Comparison of ENCODE assay signal across 9 mouse cellular contexts in genomic region chr4:120887381-120888112, GRCm38 (mm10). TPM values are rescaled to one million over a fixed set of nuclear protein-coding genes. Genes with fewer than 3 reads are reported as not detected.
DNase-seq lines count a peak whose midpoint lies in the region; ATAC-seq lines count a peak whose summit lies in the region.
"Had no signal": no experiment of that assay in that cellular context is flagged by ENCODE, and none has a peak within 500 bp of the region (broad histone marks: within the 10 kb centered on the region; RNA-seq: fewer than 3 reads in every experiment).

No protein-coding gene starts in this region.

- ATAC-seq in cerebellum, adult (ENCODE audit: insufficient number of reproducible peaks, low FRiP score, low TSS enrichment) = no peak
- peak; percentile 34; the same call in 1 of the 2 replicates for ATAC-seq in liver, embryonic 11.5 days (replicated peaks; ENCODE audit: low FRiP score)

- H3K9ac ChIP-seq in liver, embryonic 11.5 days (ENCODE audit: low read depth, low read length) = no peak overlapping the region
- H3K9ac ChIP-seq: neural tube, embryonic 13.5 days had no signal

- no peak overlapping the region for H3K27ac ChIP-seq in liver, embryonic 11.5 days (ENCODE audit: low read depth, low read length)
- H3K27ac ChIP-seq: neural tube, embryonic 13.5 days had no signal

- no peaks in the 10 kb centered on the region for H3K27me3 ChIP-seq in liver, embryonic 11.5 days (replicated peaks; ENCODE audit: control insufficient read depth, insufficient read depth, low read length)
- H3K27me3 ChIP-seq: neural tube, embryonic 13.5 days had no signal

- WGBS in liver, embryonic 11.5 days = 31% methylated on average over 8 of the region's 8 CpGs

- no peaks in the 10 kb centered on the region for H3K9me3 ChIP-seq in liver, embryonic 11.5 days (ENCODE audit: control insufficient read depth, low read length)
- H3K9me3 ChIP-seq: neural tube, embryonic 13.5 days had no signal

- H3K4me3 ChIP-seq in liver, embryonic 11.5 days (ENCODE audit: low read depth, low read length) = no peak overlapping the region
- H3K4me3 ChIP-seq: neural tube, embryonic 13.5 days had no signal

- peak; percentile 71 for DNase-seq in cerebellum, adult 11 months
- peak; percentile 76 to 77 for DNase-seq in right cerebral cortex, adult 2 months (ENCODE audit: low spot score in 2 of 2)
- no peak for DNase-seq in right cerebral cortex, postnatal 14 days
- DNase-seq in cerebellum, postnatal 14 days = peak; percentile 81 to 84
- DNase-seq in heart, postnatal 4 days = peak; percentile 59
- DNase-seq in liver, embryonic 11.5 days (ENCODE audit: low spot score) = no peak
- DNase-seq in retina, embryonic 14.5 days (ENCODE audit: low spot score) = peak; percentile 79

- H3K4me2 ChIP-seq in liver, embryonic 11.5 days = no peak overlapping the region
- H3K4me2 ChIP-seq: neural tube, embryonic 13.5 days had no signal

- H3K36me3 ChIP-seq in liver, embryonic 11.5 days (ENCODE audit: control insufficient read depth, insufficient read depth, low read length) = no peaks in the 10 kb centered on the region
- H3K36me3 ChIP-seq: neural tube, embryonic 13.5 days had no signal

- peaks cover 8% of the 10 kb centered on the region; the same call in 1 of the 2 replicates for H3K4me1 ChIP-seq in liver, embryonic 11.5 days (replicated peaks; ENCODE audit: control insufficient read depth, insufficient read depth, low read length)

RNA-seq across cellular contexts. Expression of gene Rims3, which starts 32.9 kb away (rescaled TPM):
- total RNA-seq in heart, postnatal 4 days (2021) = under 1 TPM; 0.21 to 0.29 TPM
- 0.66 and 1.1 TPM in 2 replicates for polyA plus RNA-seq in liver, embryonic 11.5 days (2014; fragmentation: Nextera tagmentation; extraction: Ambion mirVana)

RNA-seq across cellular contexts. Expression of gene Exo5, which starts 37.3 kb away (rescaled TPM):
- total RNA-seq in heart, postnatal 4 days (2021) = 1 to 10 TPM; 7.8 to 8.5 TPM
- polyA plus RNA-seq in liver, embryonic 11.5 days (2014; fragmentation: Nextera tagmentation; extraction: Ambion mirVana) = 16.2 and 17.7 TPM in 2 replicates

RNA-seq across cellular contexts. Expression of gene Nfyc, which starts 56.2 kb away (rescaled TPM):
- 10 to 100 TPM; 90.3 to 96.0 TPM for total RNA-seq in heart, postnatal 4 days (2021)
- 83.1 and 92.6 TPM in 2 replicates for polyA plus RNA-seq in liver, embryonic 11.5 days (2014; fragmentation: Nextera tagmentation; extraction: Ambion mirVana)

Comparison
In these comparisons a context has a peak if more than half of its experiments do, and no peak if none do; other contexts are left out.
1. DNase-seq: peak in cerebellum, adult 11 months (single experiment), right cerebral cortex, adult 2 months (2 of 2), cerebellum, postnatal 14 days (2 of 2), heart, postnatal 4 days (single experiment) and retina, embryonic 14.5 days (single experiment); none in right cerebral cortex, postnatal 14 days (single experiment) and liver, embryonic 11.5 days (single experiment).